Mouse (Mus musculus) olfactory bulb, adult 2 months (tissue): ENCODE results near the gene Nod2.

ENCODE experiments used
- CTCF ChIP-seq: fragments of 200-500 bp; IDR thresholded peaks from 2 replicates; pipeline ENCODE4 v1.5.1; 2012; ENCODE audit warnings: low read depth, mild to moderate bottlenecking, low read length, moderate library complexity; ENCODE audit not compliant: insufficient read depth
- POLR2A ChIP-seq: fragments of 200-500 bp; IDR thresholded peaks from 2 replicates; pipeline ENCODE4 v1.6.1; 2012; ENCODE audit warnings: mild to moderate bottlenecking, low read depth, low read length, moderate library complexity; ENCODE audit not compliant: insufficient read depth

- TF ChIP-seq CTCF (no peak), POLR2A (no peak)
Observed at GRCm38 (mm10) chr8:88677071-88677470, 30.0 kb downstream of the Nod2 start.
